Mouse (Mus musculus) midbrain, embryonic 11.5 days (tissue): Measurements from ENCODE around the gene Pld6. TPM values are rescaled to one million over a fixed set of nuclear protein-coding genes. Genes with fewer than 3 reads are reported as not detected.

Source experiments
- ATAC-seq: fragments of 200-750 bp; cut with Nextera tagmentation; 2 replicates; pipeline ENCODE4 v1.8.0; 2017; ENCODE audit warnings: moderate TSS enrichment, moderate library complexity; ENCODE audit not compliant: low FRiP score
- DNase-seq: peaks from one replicate; pipeline ENCODE4 v3.0.0; 2015; ENCODE audit warnings: low spot score; ENCODE audit errors: missing footprints
- H3K27ac ChIP-seq: fragments of 300-500 bp; sonication (generic); 2 replicates; pipeline ENCODE4 v1.5.1; 2014; ENCODE audit warnings: low read depth, low read length
- H3K27me3 ChIP-seq: fragments of 300-500 bp; sonication (generic); 2 replicates; pipeline ENCODE4 v1.6.1; 2014; ENCODE audit warnings: mild to moderate bottlenecking, low read length, moderate library complexity, mixed read lengths; ENCODE audit not compliant: control insufficient read depth, insufficient read depth
- H3K36me3 ChIP-seq: fragments of 300-500 bp; sonication (generic); 2 replicates; pipeline ENCODE4 v1.6.1; 2014; ENCODE audit warnings: mild to moderate bottlenecking, low read length, moderate library complexity, mixed read lengths; ENCODE audit not compliant: control insufficient read depth, insufficient read depth
- H3K4me1 ChIP-seq: fragments of 300-500 bp; sonication (generic); 2 replicates; pipeline ENCODE4 v1.6.1; 2014; ENCODE audit warnings: low read length; ENCODE audit not compliant: control insufficient read depth, insufficient read depth
- H3K4me2 ChIP-seq: fragments of 300-500 bp; sonication (generic); 2 replicates; pipeline ENCODE4 v1.6.1; 2014; ENCODE audit warnings: mild to moderate bottlenecking, moderate library complexity
- H3K4me3 ChIP-seq: fragments of 300-500 bp; sonication (generic); 2 replicates; pipeline ENCODE4 v1.5.1; 2014; ENCODE audit warnings: low read depth, low read length
- H3K9ac ChIP-seq: fragments of 300-500 bp; sonication (generic); 2 replicates; pipeline ENCODE4 v1.6.1; 2014; ENCODE audit warnings: low read length
- H3K9me3 ChIP-seq: fragments of 300-500 bp; sonication (generic); 2 replicates; pipeline ENCODE4 v1.6.1; 2016; ENCODE audit warnings: low read length; ENCODE audit not compliant: control insufficient read depth
- WGBS: fragments of 180-500 bp; shearing (Covaris S2); extraction: QIAGEN DNeasy Blood & Tissue Kit; methylation state at CpG from one replicate; pipeline ENCODE4 v1.1.7; 2014; 5-methylcytosine and 5-hydroxymethylcytosine counted together
- polyA plus RNA-seq: library from polyadenylated mRNA; unstranded; fragments of >200 nt; fragmentation: Nextera tagmentation; extraction: Ambion mirVana; gene quantifications from 2 replicates; pipeline ENCODE4 v1.2.1, GENCODE M21; 2014

The Pld6 gene
- polyA plus RNA-seq, 1 experiment from 2014 or later = 0.79 TPM

DNA sequence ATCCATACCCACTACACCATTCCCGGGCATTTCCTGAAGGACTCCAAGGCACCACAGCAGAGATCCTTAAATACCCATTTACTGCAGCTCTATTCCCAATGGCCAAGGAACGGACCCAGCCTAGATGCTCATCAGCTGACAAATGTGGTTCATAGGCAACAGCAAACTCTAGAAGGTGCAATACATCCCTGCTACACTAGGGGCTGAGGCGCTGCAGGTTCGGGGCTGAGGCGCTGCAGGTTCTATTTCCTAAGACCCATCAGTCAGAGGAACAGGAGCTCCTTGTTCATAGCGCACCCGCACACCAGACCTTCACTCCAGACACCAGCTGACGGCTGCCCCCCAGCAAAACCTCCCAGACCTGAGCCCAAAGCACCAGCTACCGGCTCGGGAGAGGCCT, 13.0 kb upstream of the Pld6 start:
- WGBS = 93% methylated on average over 10 of the region's 10 CpGs
- Histone ChIP-seq H3K27me3 (no peaks in the 10 kb centered on the region), H3K27ac (no peak overlapping the region), H3K4me1 (no peaks in the 10 kb centered on the region), H3K4me3 (no peak overlapping the region), H3K4me2 (no peak overlapping the region), H3K9me3 (no peaks in the 10 kb centered on the region), H3K9ac (no peak overlapping the region), H3K36me3 (peaks cover 45% of the 10 kb centered on the region)
- ATAC-seq (no peak), DNase-seq (no peak)

GRCm38 (mm10) chr11:59793390-59793789, 5.9 kb upstream of the Pld6 start:
- H3K9ac ChIP-seq = no peak overlapping the region
- no peaks in the 10 kb centered on the region for H3K27me3 ChIP-seq
- H3K9me3 ChIP-seq = no peaks in the 10 kb centered on the region
- no peak overlapping the region for H3K4me2 ChIP-seq
- 96% methylated on average over 6 of the region's 6 CpGs for WGBS
- DNase-seq (no peak), ATAC-seq (no peak)
- H3K36me3 ChIP-seq = peaks cover 34% of the 10 kb centered on the region
- H3K4me1 ChIP-seq = no peaks in the 10 kb centered on the region
- H3K27ac ChIP-seq = no peak overlapping the region
- no peak overlapping the region for H3K4me3 ChIP-seq

DNA sequence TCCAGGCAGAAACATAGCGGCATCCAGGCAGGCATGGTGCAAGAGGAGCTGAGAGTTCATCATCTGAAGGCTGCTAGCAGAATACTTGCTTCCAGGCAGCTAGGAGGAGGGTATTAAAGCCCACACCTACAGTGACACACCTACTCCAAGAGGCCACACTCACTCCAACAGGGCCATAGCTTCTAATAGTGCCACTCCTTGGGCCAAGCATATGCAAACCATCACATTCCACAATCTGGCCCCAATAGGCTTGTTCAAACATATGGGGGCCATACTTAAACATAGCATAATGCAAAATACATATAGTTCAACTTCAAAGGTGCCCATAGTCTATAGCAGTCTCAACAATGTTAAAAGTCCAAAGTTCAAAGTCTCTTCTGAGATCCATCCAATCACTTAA, 1.9 kb upstream of the Pld6 start:
- WGBS = 91% methylated on average over 1 of the region's 1 CpGs
- Histone ChIP-seq H3K9ac (no peak overlapping the region), H3K27ac (no peak overlapping the region), H3K9me3 (no peaks in the 10 kb centered on the region), H3K4me3 (no peak overlapping the region), H3K27me3 (peaks cover 2% of the 10 kb centered on the region; the same call in 1 of the 2 replicates), H3K4me1 (peaks cover 7% of the 10 kb centered on the region), H3K4me2 (no peak overlapping the region), H3K36me3 (peaks cover 14% of the 10 kb centered on the region)
- DNase-seq = no peak
- no peak for ATAC-seq

DNA sequence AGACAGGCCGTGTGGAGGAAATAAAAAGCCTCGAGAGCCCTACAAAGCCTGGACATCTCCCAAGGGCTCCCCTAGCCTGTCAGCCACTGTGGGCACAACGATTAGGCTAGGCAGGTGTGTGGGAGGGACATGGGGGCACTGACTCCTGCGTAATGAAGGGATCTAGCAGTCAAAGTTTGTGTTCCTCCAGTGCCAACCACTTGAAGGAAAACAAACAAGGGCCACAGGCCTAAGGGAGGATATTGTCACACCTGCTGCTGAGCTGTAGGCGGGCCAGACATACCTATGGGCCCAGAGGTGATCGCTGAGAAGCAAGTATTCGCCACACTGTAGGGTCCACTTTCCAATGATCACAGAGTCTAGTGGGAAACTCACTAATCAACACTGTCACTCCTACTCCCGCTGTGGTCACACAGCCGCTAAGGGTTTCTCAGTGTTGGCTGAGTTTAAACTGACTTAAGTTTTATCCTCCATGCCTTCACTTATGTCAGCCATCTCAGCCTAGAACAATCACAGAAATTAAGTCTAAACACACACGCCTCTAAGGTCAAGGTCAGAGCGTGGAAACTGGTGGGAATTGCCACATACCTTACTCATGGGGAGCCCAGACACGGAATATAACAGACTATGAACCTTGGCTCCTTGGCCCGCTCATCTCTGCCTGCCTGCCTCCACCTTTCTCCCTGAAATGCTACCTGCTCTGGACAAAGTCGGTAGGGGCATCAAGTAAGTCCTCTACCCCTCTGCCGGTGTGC, 824 bp downstream of the Pld6 start:
- WGBS = 55% methylated on average over 15 of the region's 15 CpGs
- H3K9me3 ChIP-seq = no peaks in the 10 kb centered on the region
- DNase-seq (no peak), ATAC-seq (no peak)
- no peak overlapping the region for H3K27ac ChIP-seq
- peak overlapping the region; percentile 39; the same call in 1 of the 2 replicates for H3K4me3 ChIP-seq
- H3K36me3 ChIP-seq = no peaks in the 10 kb centered on the region; the same call in 1 of the 2 replicates
- H3K4me2 ChIP-seq = peak overlapping the region; percentile 82
- H3K27me3 ChIP-seq = peaks cover 2% of the 10 kb centered on the region; the same call in 1 of the 2 replicates
- peaks cover 12% of the 10 kb centered on the region for H3K4me1 ChIP-seq
- peak overlapping the region; percentile 64 for H3K9ac ChIP-seq

- DNase-seq = peak; percentile 68
- no peak overlapping the region for H3K4me3 ChIP-seq
- no peak overlapping the region for H3K9ac ChIP-seq
- H3K9me3 ChIP-seq = no peaks in the 10 kb centered on the region
- H3K4me2 ChIP-seq = no peak overlapping the region
- ATAC-seq = no peak
- WGBS = 88% methylated on average over 6 of the region's 6 CpGs
- peaks cover 12% of the 10 kb centered on the region for H3K4me1 ChIP-seq
- no peak overlapping the region for H3K27ac ChIP-seq
- H3K27me3 ChIP-seq = peaks cover 2% of the 10 kb centered on the region; the same call in 1 of the 2 replicates
- no peaks in the 10 kb centered on the region for H3K36me3 ChIP-seq
Observed at GRCm38 (mm10) chr11:59783591-59783990, 3.9 kb downstream of the Pld6 start.

- no peak overlapping the region for H3K4me3 ChIP-seq
- H3K36me3 ChIP-seq = no peaks in the 10 kb centered on the region
- peaks cover 2% of the 10 kb centered on the region; the same call in 1 of the 2 replicates for H3K27me3 ChIP-seq
- peak; percentile 52; the same call in 1 of the 2 replicates for ATAC-seq
- peaks cover 7% of the 10 kb centered on the region for H3K4me1 ChIP-seq
- WGBS = 59% methylated on average over 7 of the region's 7 CpGs
- H3K4me2 ChIP-seq = no peak overlapping the region
- DNase-seq = peak; percentile 82
- H3K9me3 ChIP-seq = no peaks in the 10 kb centered on the region
- no peak overlapping the region; the same call in 1 of the 2 replicates for H3K27ac ChIP-seq
- H3K9ac ChIP-seq = no peak overlapping the region
Observed at GRCm38 (mm10) chr11:59782091-59782590, 5.3 kb downstream of the Pld6 start.

DNA sequence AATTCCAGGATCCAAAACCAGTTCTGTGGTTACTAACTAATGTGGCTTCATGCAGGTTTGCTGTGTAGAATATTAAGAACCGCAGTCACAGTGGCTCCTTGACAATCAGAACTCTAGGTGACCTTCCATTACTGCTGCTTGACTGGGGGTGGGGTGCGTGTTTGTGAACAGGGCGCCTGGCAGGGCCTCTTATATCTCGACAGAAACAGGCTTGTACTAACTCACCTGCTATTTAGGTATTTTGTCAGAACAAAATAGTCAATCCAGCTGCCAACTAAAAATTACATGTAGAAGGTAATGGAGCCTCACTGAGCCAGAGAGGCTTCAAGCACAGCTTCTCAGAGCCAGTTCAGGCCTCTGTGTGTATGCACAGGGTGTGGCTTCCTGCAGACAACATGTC, 7.2 kb downstream of the Pld6 start:
- Histone ChIP-seq H3K36me3 (peaks cover 5% of the 10 kb centered on the region; the same call in 1 of the 2 replicates), H3K9me3 (no peaks in the 10 kb centered on the region), H3K27ac (no peak overlapping the region), H3K4me2 (no peak overlapping the region), H3K4me1 (peaks cover 5% of the 10 kb centered on the region), H3K4me3 (no peak overlapping the region), H3K27me3 (no peaks in the 10 kb centered on the region), H3K9ac (no peak overlapping the region)
- DNase-seq (peak; percentile 72), ATAC-seq (no peak)
- WGBS = 91% methylated on average over 4 of the region's 4 CpGs

- peaks cover 6% of the 10 kb centered on the region; the same call in 1 of the 2 replicates for H3K36me3 ChIP-seq
- H3K9ac ChIP-seq = no peak overlapping the region
- no peak overlapping the region for H3K4me2 ChIP-seq
- no peaks in the 10 kb centered on the region for H3K9me3 ChIP-seq
- DNase-seq (peak; percentile 56), ATAC-seq (no peak)
- no peaks in the 10 kb centered on the region for H3K27me3 ChIP-seq
- H3K4me1 ChIP-seq = peaks cover 5% of the 10 kb centered on the region
- H3K27ac ChIP-seq = no peak overlapping the region
- 92% methylated on average over 4 of the region's 4 CpGs for WGBS
- no peak overlapping the region for H3K4me3 ChIP-seq
Observed at GRCm38 (mm10) chr11:59779406-59779805, 8.0 kb downstream of the Pld6 start.

GRCm38 (mm10) chr11:59778874-59779223, 8.6 kb downstream of the Pld6 start:
- H3K9ac ChIP-seq = no peak overlapping the region
- no peak for DNase-seq
- ATAC-seq = no peak
- no peaks in the 10 kb centered on the region for H3K27me3 ChIP-seq
- 94% methylated on average over 1 of the region's 1 CpGs for WGBS
- no peak overlapping the region for H3K27ac ChIP-seq
- peaks cover 12% of the 10 kb centered on the region; the same call in 1 of the 2 replicates for H3K36me3 ChIP-seq
- no peak overlapping the region for H3K4me3 ChIP-seq
- no peaks in the 10 kb centered on the region for H3K9me3 ChIP-seq
- H3K4me2 ChIP-seq = no peak overlapping the region
- peaks cover 5% of the 10 kb centered on the region for H3K4me1 ChIP-seq
